Mouse (Mus musculus): ENCODE measurements around the gene Ccl28.
"Not testable (repeated sequence)": the region's sequence is repeated elsewhere in the genome, so short reads cannot be mapped to it uniquely, and the experiment has no call there.

Ccl28 gene

DNA sequence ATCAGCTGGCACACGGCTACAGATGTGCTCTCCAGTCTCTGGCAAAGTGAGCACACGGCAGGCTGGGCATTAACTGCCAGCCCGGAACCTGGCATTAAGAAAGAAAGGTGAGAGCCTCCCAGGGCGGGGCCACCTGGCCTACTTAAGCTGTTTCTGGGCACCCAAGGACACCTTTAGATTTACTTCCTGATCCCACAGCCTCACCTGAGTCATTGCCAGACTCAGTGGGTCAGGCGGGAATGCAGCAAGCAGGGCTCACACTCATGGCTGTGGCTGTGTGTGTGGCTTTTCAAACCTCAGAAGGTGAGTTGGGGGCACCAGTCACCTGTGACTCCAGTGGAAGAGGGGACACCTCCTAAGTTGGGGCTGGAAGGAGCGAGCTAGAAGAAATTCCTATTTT, at the start of gene Ccl28:
Gene Ccl28, plus strand, starts transcription at position 186 of the 400 bp plus-strand sequence.
- no peak for DNase-seq (ENCODE audit: low spot score)

DNA sequence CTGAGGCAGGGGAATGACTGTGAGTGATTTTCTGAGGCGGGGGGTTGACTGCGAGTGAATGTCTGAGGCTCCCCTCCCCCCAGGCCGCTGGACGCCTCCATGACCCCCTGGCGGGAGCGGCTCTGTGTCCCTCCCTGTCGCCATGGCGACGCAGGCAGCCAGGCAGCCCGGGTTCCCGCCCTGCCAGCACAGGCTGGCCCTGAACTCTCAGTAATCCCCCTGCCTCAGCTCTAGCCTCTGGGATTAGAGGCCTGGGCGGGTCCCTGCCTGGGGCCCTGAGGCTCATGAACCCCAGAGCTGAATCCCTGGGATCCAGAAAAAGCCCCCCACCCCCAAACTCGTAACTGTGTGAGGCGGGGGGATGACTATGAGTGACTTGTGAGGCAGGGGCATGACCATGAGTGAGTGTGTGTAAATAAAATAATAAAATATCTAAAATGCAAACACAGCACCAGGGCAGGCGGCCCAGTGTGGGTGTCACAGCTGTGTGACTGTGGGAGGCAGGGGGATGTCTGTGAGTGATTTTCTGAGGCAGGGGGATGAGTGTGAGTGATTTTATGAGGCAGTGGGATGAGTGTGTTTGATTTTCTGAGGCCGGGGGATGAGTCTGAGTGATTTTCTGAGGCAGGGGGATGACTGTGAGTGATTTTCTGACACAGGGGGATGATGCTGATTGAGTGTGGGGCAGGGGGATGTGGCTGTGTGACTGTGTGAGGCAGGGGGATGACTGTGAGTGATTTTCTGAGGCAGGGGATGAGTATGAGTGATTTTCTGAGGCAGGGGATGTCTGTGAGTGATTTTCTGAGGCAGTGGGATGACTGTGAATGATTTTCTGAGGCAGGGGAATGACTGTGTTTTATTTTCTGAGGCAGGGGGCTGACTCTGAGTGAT, 27.1 kb upstream of the Ccl28 start:
- peak; percentile 78 for DNase-seq (ENCODE audit: low spot score)

DNA sequence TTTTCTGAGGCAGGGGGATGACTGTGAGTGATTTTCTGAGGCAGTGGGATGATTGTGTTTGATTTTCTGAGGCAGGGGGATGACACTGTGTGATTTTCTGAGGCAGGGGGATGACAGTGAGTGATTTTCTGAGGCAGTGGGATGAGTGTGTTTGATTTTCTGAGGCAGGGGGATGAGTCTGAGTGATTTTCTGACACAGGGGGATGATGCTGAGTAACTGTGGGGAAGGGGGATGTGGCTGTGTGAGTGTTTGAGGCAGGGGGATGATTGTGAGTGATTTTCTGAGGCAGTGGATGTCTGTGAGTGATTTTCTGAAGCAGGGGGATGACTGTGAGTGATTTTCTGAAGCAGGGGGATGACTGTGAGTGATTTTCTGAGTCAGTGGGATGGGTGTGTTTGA, 25.2 kb upstream of the Ccl28 start:
- DNase-seq (ENCODE audit: low spot score): peak; percentile 25

DNA sequence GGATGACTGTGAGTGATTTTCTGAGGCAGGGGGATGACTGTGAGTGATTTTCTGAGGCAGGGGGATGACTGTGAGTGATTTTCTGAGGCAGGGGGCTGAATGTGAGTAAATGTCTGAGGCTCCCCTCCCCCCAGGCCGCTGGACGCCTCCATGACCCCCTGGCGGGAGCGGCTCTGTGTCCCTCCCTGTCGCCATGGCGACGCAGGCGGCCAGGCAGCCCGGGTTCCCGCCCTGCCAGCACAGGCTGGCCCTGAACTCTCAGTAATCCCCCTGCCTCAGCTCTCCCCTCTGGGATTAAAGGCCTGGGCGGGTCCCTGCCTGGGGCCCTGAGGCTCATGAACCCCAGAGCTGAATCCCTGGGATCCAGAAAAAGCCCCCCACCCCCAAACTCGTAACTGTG, 24.6 kb upstream of the Ccl28 start:
- not testable (repeated sequence) for DNase-seq (ENCODE audit: low spot score)

DNA sequence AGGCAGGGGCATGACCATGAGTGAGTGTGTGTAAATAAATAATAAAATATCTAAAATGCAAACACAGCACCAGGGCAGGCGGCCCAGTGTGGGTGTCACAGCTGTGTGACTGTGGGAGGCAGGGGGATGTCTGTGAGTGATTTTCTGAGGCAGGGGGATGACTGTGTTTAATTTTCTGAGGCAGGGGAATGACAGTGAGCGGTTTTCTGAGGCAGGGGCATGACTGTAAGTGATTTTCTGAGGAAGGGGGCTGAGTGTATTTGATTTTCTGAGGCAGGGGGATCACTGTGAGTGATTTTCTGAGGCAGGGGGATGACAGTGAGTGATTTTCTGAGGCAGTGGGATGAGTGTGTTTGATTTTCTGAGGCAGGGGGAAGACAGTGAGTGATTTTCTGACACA, 24.1 kb upstream of the Ccl28 start:
- not testable (repeated sequence) for DNase-seq (ENCODE audit: low spot score)

DNA sequence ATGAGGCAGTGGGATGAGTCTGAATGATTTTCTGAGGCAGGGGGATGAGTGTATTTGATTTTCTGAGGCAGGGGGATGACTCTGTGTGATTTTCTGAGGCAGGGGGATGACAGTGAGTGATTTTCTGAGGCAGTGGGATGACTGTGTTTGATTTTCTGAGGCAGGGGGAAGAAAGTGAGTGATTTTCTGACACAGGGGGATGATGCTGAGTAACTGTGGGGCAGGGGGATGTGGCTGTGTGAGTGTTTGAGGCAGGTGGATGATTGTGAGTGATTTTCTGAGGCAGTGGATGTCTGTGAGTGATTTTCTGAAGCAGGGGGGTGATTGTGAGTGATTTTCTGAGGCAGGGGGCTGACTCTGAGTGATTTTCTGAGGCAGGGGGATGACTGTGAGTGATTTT, 23.5 kb upstream of the Ccl28 start:
- peak; percentile 75 for DNase-seq (ENCODE audit: low spot score)

DNA sequence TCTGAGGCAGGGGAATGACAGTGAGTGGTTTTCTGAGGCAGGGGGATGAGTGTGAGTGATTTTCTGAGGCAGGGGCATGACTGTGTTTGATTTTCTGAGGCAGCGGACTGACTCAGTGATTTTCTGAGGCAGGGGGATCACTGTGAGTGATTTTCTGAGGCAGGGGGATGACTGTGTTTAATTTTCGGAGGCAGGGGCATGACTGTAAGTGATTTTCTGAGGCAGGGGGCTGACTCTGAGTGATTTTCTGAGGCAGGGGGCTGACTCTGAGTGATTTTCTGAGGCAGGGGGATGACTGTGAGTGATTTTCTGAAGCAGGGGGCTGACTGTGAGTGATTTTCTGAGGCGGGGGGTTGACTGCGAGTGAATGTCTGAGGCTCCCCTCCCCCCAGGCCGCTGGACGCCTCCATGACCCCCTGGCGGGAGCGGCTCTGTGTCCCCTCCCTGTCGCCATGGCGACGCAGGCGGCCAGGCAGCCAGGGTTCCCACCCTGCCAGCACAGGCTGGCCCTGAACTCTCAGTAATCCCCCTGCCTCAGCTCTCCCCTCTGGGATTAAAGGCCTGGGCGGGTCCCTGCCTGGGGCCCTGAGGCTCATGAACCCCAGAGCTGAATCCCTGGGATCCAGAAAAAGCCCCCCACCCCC, 20.8 kb upstream of the Ccl28 start:
- DNase-seq (ENCODE audit: low spot score): peak; percentile 52

DNA sequence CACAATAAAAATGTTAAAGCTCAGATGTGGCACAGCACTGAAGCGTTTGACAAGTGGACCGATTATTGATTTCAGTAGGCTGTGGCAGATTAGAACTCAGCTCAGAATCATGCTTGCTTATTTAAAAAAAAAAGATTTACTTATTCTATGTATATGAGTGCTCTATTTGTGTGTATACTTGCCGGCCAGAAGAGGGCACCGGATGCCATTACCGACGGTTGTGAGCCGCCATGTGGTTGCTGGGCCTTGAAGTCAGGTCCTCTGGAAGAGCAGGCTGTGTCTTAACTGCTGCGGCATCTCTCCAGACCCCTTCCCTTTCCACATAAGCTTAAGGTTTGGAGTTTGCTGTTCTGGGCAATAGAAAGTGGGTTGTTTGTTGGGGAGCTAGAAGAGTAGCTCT, 19.7 kb upstream of the Ccl28 start:
- DNase-seq (ENCODE audit: low spot score): not testable (repeated sequence)

DNA sequence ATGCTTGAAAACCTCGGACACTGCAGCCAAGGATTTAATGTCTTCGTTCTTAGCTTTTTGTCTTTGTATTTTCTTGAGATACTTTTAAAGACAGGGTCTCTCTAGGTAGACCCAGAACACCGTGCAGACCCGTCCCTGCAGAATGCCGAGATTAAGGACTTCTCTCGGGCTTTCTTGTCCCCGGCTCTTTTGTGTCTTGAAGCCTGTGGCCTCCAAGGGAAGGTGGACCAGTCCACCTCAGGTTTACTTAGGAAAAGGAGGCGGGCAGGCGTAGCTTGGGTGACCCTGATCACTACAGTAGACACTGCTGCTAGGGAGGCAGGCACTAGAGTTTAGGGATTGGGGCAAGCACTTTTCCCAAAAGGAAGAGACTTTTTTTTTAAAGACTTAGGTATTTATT, 19.3 kb upstream of the Ccl28 start:
- not testable (repeated sequence) for DNase-seq (ENCODE audit: low spot score)

DNA sequence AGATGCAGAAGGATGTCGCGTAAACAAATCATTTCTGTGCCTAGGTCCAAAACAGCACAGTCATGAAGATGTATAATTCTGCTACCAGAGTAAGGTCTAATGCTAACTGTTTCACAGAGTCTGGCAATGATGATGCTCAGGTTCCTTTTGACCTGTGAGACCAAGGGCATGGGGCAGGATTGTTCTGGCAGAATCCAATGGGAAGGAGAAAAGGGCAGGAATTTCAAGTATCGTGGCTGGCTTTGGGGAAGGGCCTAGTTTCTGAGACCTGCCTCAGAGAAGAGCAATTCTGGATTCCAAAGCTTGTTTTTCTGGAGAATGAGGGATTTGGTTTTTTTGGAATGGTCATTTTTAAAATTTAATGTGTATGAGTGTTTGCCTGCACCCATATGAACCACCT, 4.8 kb upstream of the Ccl28 start:
- DNase-seq (ENCODE audit: low spot score): no peak

DNA sequence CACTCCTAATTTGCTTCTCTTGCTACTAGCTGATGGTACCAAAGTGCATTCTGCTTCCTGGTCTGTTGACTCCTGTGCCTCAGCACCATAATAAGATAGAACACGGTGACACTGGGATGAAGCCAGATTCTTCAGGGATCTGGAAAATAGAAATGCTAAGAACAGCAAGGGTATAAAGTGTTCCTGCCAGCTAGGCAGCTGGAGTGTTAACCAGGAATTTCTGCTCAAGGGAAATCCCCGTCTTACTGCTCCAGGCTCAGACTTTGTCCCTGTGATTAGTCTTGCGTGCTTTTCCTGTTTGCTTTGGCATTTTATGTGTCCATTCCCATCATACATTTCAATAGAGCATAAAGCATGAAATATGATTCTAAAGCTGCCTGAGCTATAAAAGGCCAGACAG, 3.9 kb upstream of the Ccl28 start:
- DNase-seq (ENCODE audit: low spot score): no peak

DNA sequence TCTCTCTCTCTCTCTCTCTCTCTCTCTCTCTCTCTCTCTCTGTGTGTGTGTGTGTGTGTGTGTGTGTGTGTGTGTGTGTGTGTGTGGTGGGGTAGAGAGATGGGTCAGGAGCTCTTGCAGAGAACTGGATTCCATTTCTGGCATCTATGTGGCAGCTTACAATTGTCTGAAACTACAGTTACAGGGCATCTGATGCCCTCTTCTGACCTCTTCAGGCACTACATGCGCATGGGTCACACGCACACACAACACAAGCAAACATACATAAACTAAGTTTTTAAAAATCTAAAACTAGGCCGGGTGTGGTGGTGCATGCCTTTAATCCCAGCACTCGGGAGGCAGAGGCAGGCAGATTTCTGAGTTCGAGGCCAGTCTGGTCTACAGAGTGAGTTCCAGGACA, 2.3 kb downstream of the Ccl28 start:
- peak; percentile 69 for DNase-seq (ENCODE audit: low spot score)

DNA sequence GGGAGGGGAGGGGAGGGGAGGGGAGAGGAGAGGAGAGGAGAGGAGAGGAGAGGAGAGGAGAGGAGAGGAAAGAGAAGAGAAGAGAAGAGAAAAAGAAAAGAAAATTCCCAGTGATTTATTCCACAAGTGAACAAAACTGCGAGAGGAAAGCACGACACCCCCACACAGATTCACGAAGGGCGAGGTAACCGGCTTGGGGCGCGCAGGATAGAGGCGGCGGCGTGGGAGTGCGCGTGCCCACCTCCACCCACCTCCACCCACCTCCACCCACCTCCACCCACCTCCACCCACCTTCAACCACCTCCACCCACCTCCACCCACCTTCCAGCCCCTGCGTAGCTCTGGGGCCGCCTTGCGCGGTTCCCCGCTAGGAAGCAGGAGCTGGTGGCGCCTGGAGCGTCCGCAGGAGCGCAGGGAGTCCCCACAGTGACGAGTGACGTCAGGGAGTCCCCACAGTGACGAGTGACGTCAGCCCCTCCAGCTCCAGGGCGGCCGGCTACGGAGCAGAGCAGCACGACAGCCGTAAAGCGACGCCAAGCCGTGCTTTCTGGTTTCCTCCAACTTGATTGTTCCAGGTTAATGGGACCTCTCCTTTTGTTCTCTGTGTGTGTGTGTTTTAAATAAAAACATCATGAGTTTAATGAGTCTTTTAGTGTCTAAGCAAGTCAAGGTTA, 8.0 kb downstream of the Ccl28 start:
- DNase-seq (ENCODE audit: low spot score): peak; percentile 97

DNA sequence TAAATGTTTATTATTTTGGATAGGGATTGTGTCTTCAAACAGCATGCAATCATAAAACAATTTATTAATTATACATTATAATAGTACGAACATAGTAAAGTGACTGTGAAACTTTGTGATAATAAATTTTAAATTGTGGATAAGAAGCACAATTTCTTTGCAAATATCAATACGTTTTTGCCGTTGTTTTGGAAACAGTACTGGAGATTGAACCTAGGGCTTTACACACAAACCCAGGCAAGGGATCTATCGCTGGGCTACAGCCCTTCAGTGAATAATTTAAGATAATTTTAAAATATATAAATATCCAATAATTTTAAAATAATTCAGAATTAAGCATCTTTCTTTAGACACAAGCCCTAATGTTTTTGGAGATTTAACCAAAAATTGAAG, 8.5 kb downstream of the Ccl28 start:
- no peak for DNase-seq (ENCODE audit: low spot score)

DNA sequence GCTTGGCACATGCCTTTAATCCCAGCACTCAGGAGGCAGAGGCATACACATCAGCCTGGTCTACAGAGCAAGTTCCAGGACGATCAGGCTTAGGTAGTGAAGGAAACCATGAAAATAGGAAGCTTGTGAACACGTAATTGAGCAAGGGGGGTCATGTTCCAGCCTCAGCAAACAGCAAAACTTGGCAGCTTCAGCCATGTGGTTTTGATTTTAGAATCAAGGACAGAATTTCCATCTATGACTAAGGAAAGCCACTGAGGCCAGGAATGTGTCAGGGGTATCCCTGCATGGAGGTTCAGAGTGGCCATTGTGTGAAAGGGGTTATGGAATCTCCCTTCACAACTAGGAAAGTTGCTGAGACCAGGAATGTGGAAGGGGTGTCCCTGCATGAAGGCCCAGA, 11.9 kb downstream of the Ccl28 start:
- no peak for DNase-seq (ENCODE audit: low spot score)

DNA sequence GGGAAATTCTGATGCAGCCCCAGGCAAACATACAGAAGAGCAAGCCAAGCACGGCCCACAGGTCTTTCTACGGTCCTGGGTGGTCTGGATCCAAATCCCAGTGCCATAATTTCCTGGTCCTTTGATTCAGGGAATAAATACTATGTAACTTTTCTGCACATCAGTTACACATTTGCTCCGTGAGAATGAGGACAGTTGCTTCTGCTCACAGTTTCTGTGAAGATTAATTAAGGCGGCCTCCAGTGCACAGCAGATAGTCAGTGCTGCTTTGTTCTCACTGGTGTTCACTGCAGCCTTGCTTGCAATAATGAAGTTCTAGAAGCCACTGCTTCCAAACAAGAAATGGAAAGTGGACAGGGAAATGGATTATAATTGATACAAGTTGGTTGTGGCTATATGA, 14.2 kb downstream of the Ccl28 start:
- DNase-seq (ENCODE audit: low spot score): no peak

DNA sequence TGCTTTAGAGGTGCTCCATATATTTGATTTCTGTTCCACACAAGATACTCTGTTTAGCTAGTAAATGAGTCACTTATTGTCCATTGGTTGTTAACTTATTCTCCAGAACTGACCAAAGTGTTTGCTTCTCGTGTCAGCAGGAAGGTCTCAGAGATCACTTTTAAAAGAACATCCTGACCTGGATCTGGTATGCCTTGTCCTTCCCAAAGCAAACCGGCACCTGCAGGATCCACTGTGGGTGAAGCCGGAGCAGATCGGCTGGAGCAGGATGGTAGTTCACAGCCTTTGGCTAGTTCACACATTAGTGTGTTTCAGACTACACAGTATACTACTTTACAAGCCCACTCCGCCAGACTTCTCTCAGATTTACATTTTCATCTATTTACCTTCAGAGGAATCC, 14.8 kb downstream of the Ccl28 start:
- DNase-seq (ENCODE audit: low spot score): no peak

DNA sequence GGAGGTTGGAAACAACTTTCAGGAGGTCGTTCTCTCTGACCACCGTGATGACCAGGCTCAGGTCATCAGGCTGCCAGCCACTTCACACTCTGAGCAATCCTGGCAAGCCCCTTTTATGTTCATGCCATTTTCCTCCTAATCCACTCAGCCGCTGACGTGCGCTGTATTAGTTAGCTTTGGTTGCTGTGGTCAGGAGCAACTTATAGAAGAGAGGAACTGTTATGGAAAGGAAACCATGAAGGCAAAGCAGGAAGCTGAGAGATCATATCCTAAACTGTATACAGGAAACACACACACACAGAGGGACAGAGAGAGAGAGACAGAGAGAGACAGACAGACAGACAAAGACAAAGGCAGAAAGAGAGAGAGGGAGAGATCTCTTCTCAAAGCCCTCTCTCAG, 15.7 kb downstream of the Ccl28 start:
- DNase-seq (ENCODE audit: low spot score): no peak

DNA sequence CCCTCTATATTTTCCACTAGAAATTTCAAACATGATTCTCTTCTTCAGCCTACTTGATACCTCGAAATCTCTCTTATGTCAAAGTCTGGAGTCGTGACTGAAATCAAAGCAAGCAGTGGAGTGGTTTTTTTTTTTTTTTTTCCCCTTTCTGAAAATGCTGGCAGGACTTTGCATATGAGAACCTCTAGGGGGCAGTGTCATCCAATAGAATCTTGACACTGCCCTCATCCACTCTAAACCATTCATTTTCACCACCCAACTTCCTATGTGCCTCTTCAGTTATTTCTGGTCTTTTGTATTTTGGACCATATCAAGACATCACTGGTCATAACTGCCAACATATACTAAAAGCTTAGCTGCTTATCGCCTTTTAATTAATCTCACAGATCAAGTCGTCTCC, 16.9 kb downstream of the Ccl28 start:
- DNase-seq (ENCODE audit: low spot score): peak; percentile 83

DNA sequence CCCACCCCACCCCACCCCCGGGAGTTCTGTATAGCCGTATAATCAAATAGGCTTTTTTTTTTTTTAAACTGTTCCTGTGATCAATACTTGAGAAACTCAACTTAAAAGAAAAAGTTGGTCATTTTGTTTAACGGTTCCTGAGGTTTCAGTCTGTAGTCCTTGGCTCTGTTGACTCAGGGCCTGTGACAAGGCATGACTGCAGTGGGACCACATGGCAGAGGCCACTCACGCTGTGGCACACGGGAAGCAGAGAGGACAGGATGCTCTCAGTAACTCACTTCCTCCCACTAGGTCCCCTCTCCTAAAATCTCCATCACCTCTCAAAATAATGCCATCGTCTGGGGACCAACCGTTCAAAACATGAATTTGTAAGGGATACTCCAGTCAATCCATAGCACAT, 17.5 kb downstream of the Ccl28 start:
- DNase-seq (ENCODE audit: low spot score): no peak

DNA sequence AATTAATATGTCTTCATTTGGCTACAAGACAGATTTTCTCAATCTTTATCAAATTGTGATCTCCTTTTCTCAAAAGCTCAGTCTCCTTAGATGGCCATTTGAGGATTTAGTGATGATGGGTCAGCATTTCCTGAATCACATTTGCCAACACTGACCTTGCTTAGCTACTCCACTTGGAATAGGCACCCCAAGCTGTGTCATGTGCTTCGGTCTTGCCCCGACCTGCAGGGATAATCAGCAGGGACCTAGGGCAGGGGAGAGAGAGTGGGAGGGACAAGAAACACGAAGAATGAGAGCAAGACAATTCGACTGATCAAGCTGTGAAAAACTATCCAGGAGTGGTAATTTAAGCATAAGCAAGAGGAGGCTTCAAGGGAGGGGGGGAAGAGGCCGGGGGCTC, 21.1 kb downstream of the Ccl28 start:
- no peak for DNase-seq (ENCODE audit: low spot score)

DNA sequence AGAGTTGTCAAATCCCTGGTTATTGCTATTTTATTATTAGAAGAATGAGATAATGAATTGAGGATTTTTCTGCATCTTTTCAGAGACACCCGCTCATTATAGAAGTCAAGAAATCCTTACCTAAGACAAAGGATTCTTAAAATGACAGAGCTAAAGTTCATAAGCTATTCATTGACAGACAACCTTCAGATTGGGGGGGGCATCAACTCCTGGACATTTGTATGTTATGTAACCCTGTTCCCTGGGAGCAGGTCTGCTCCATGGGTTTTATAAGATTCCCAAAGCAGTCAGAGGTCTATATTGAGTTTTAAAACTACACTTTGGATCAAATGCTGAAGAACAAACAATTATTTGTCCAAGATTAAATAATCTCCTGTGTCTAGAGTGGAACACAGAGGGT, 22.9 kb downstream of the Ccl28 start:
- DNase-seq (ENCODE audit: low spot score): no peak
